9 mouse cellular contexts compared by ENCODE assay signal in genomic region chr11:96396772-96397626, GRCm38 (mm10). TPM values are rescaled to one million over a fixed set of nuclear protein-coding genes. Genes with fewer than 3 reads are reported as not detected.
DNase-seq lines count a peak whose midpoint lies in the region; ATAC-seq lines count a peak whose summit lies in the region.
"Had no signal": no experiment of that assay in that cellular context is flagged by ENCODE, and none has a peak within 500 bp of the region (broad histone marks: within the 10 kb centered on the region; RNA-seq: fewer than 3 reads in every experiment).

No protein-coding gene starts in this region.

- peak; percentile 36 for DNase-seq in hindbrain, embryonic 10.5 days (ENCODE audit: low spot score)
- DNase-seq in hindbrain, embryonic 14.5 days (ENCODE audit: low spot score): no peak
- DNase-seq in frontal cortex, postnatal 36 days (ENCODE audit: low spot score in 2 of 2): no peak
- DNase-seq in left cerebral cortex, adult 11 months (ENCODE audit: low spot score): no peak
- DNase-seq: thymus, adult 18-20 months had no signal

- peaks cover 32% of the 10 kb centered on the region for H3K27me3 ChIP-seq in hindbrain, embryonic 10.5 days (ENCODE audit: insufficient read depth, poor library complexity, severe bottlenecking)
- no peaks in the 10 kb centered on the region for H3K27me3 ChIP-seq in hindbrain, embryonic 14.5 days (ENCODE audit: control insufficient read depth, insufficient read depth, low read length)
- no peaks in the 10 kb centered on the region for H3K27me3 ChIP-seq in midbrain, embryonic 16.5 days (ENCODE audit: control insufficient read depth, insufficient read depth, low read depth, low read length)
- H3K27me3 ChIP-seq in midbrain, embryonic 15.5 days (replicated peaks): peaks cover 13% of the 10 kb centered on the region
- H3K27me3 ChIP-seq in limb, embryonic 13.5 days: peaks cover 72% of the 10 kb centered on the region
- no peaks in the 10 kb centered on the region for H3K27me3 ChIP-seq in stomach, embryonic 16.5 days (ENCODE audit: control insufficient read depth, insufficient read depth, low read length)

- peak overlapping the region; percentile 42; the same call in 1 of the 2 replicates for H3K27ac ChIP-seq in hindbrain, embryonic 10.5 days
- H3K27ac ChIP-seq in hindbrain, embryonic 14.5 days: no peak overlapping the region
- H3K27ac ChIP-seq in midbrain, embryonic 16.5 days (ENCODE audit: low read length): no peak overlapping the region
- no peak overlapping the region for H3K27ac ChIP-seq in midbrain, embryonic 15.5 days
- H3K27ac ChIP-seq in limb, embryonic 13.5 days: no peak overlapping the region
- peak overlapping the region; percentile 23; the same call in 1 of the 2 replicates for H3K27ac ChIP-seq in stomach, embryonic 16.5 days (ENCODE audit: low read length)

- H3K4me1 ChIP-seq in hindbrain, embryonic 10.5 days (replicated peaks): peaks cover 20% of the 10 kb centered on the region
- H3K4me1 ChIP-seq in hindbrain, embryonic 14.5 days (replicated peaks; ENCODE audit: control insufficient read depth, insufficient read depth, low read length): peaks cover 7% of the 10 kb centered on the region; the same call in 1 of the 2 replicates
- H3K4me1 ChIP-seq in midbrain, embryonic 16.5 days (ENCODE audit: control insufficient read depth, insufficient read depth, low read length): peaks cover 6% of the 10 kb centered on the region; the same call in 1 of the 2 replicates
- peaks cover 5% of the 10 kb centered on the region for H3K4me1 ChIP-seq in midbrain, embryonic 15.5 days
- H3K4me1 ChIP-seq in limb, embryonic 13.5 days: peaks cover 13% of the 10 kb centered on the region
- H3K4me1 ChIP-seq in stomach, embryonic 16.5 days (ENCODE audit: control insufficient read depth, insufficient read depth, low read length): peaks cover 14% of the 10 kb centered on the region; the same call in 1 of the 2 replicates

- H3K9me3 ChIP-seq in hindbrain, embryonic 10.5 days: no peaks in the 10 kb centered on the region
- H3K9me3 ChIP-seq in hindbrain, embryonic 14.5 days (ENCODE audit: control insufficient read depth, low read length): no peaks in the 10 kb centered on the region
- H3K9me3 ChIP-seq in midbrain, embryonic 16.5 days (replicated peaks; ENCODE audit: control insufficient read depth, low read length, poor library complexity, severe bottlenecking): no peaks in the 10 kb centered on the region
- H3K9me3 ChIP-seq in midbrain, embryonic 15.5 days: no peaks in the 10 kb centered on the region
- H3K9me3 ChIP-seq in limb, embryonic 13.5 days: no peaks in the 10 kb centered on the region
- H3K9me3 ChIP-seq in stomach, embryonic 16.5 days (replicated peaks; ENCODE audit: control insufficient read depth, low read length): no peaks in the 10 kb centered on the region

- WGBS in hindbrain, embryonic 10.5 days: 11% methylated on average over 15 of the region's 15 CpGs
- 13% methylated on average over 15 of the region's 15 CpGs for WGBS in hindbrain, embryonic 14.5 days
- 12% methylated on average over 15 of the region's 15 CpGs for WGBS in midbrain, embryonic 16.5 days
- 11% methylated on average over 15 of the region's 15 CpGs for WGBS in midbrain, embryonic 15.5 days
- 6% methylated on average over 15 of the region's 15 CpGs for WGBS in limb, embryonic 13.5 days
- 7% methylated on average over 15 of the region's 15 CpGs for WGBS in stomach, embryonic 16.5 days

- H3K36me3 ChIP-seq in hindbrain, embryonic 10.5 days: no peaks in the 10 kb centered on the region
- no peaks in the 10 kb centered on the region for H3K36me3 ChIP-seq in hindbrain, embryonic 14.5 days (replicated peaks; ENCODE audit: control insufficient read depth, insufficient read depth)
- H3K36me3 ChIP-seq in midbrain, embryonic 16.5 days (ENCODE audit: control insufficient read depth, insufficient read depth, low read length): no peaks in the 10 kb centered on the region
- no peaks in the 10 kb centered on the region for H3K36me3 ChIP-seq in midbrain, embryonic 15.5 days (replicated peaks)
- no peaks in the 10 kb centered on the region for H3K36me3 ChIP-seq in limb, embryonic 13.5 days
- H3K36me3 ChIP-seq in stomach, embryonic 16.5 days (ENCODE audit: control insufficient read depth, insufficient read depth, low read length): no peaks in the 10 kb centered on the region

- no peak overlapping the region for H3K4me2 ChIP-seq in hindbrain, embryonic 14.5 days (replicated peaks)
- H3K4me2 ChIP-seq in midbrain, embryonic 16.5 days (ENCODE audit: low read length): no peak overlapping the region
- no peak overlapping the region for H3K4me2 ChIP-seq in midbrain, embryonic 15.5 days
- H3K4me2 ChIP-seq in limb, embryonic 13.5 days (replicated peaks): peak overlapping the region; percentile 27
- no peak overlapping the region for H3K4me2 ChIP-seq in stomach, embryonic 16.5 days (ENCODE audit: low read depth, low read length)

- no peak for ATAC-seq in hindbrain, embryonic 14.5 days (ENCODE audit: low FRiP score)
- ATAC-seq in midbrain, embryonic 16.5 days: no peak
- ATAC-seq in midbrain, embryonic 15.5 days (replicated peaks): no peak
- ATAC-seq in limb, embryonic 13.5 days (ENCODE audit: low FRiP score, low read depth): no peak
- peak; percentile 83 for ATAC-seq in stomach, embryonic 16.5 days (ENCODE audit: insufficient read depth, low FRiP score)

- H3K9ac ChIP-seq in hindbrain, embryonic 14.5 days: no peak overlapping the region
- 0 out of 2 replicates have a peak overlapping the region, but pooled peaks have one; percentile 25 for H3K9ac ChIP-seq in midbrain, embryonic 16.5 days (ENCODE audit: low read depth, low read length)
- H3K9ac ChIP-seq in midbrain, embryonic 15.5 days: no peak overlapping the region
- peak overlapping the region; percentile 25; the same call in 1 of the 2 replicates for H3K9ac ChIP-seq in limb, embryonic 13.5 days
- H3K9ac ChIP-seq in stomach, embryonic 16.5 days (ENCODE audit: low read length): 0 out of 2 replicates have a peak overlapping the region, but pooled peaks have one; percentile 16

- H3K4me3 ChIP-seq in hindbrain, embryonic 10.5 days: 0 out of 2 replicates have a peak overlapping the region, but pooled peaks have one; percentile 3
- H3K4me3 ChIP-seq in hindbrain, embryonic 14.5 days (replicated peaks; ENCODE audit: low read length): no peak overlapping the region
- no peak overlapping the region for H3K4me3 ChIP-seq in midbrain, embryonic 16.5 days (ENCODE audit: low read depth, low read length)
- H3K4me3 ChIP-seq in midbrain, embryonic 15.5 days: no peak overlapping the region
- H3K4me3 ChIP-seq in limb, embryonic 13.5 days: no peak overlapping the region
- H3K4me3 ChIP-seq in stomach, embryonic 16.5 days (replicated peaks; ENCODE audit: low read length): no peak overlapping the region

RNA-seq across cellular contexts. Expression of gene Hoxb1, which starts 31.4 kb away (rescaled TPM):
- polyA plus RNA-seq in hindbrain, embryonic 10.5 days (2016; fragmentation: Nextera tagmentation; extraction: Ambion mirVana): 15.4 and 22.7 TPM in 2 replicates
- polyA plus RNA-seq in hindbrain, embryonic 14.5 days (2014; fragmentation: Nextera tagmentation; extraction: Ambion mirVana): 0.33 and 0.56 TPM in 2 replicates
- not detected in 2 replicates for polyA plus RNA-seq in midbrain, embryonic 16.5 days (2015; fragmentation: Nextera tagmentation; extraction: Ambion mirVana)
- polyA plus RNA-seq in midbrain, embryonic 15.5 days (2015; fragmentation: Nextera tagmentation; extraction: Ambion mirVana): not detected in 2 replicates
- polyA plus RNA-seq in limb, embryonic 13.5 days (2015; fragmentation: Nextera tagmentation; extraction: Ambion mirVana): 0.13 TPM in 1 of 2 replicates, not detected in the other
- polyA plus RNA-seq in stomach, embryonic 16.5 days (2015; fragmentation: Nextera tagmentation; extraction: Ambion mirVana): 0.24 TPM in 1 of 2 replicates, not detected in the other

RNA-seq across cellular contexts. Expression of gene Hoxb2, which starts 46.7 kb away (rescaled TPM):
- polyA plus RNA-seq in hindbrain, embryonic 10.5 days (2016; fragmentation: Nextera tagmentation; extraction: Ambion mirVana): 30.1 and 49.6 TPM in 2 replicates
- 39.5 and 42.9 TPM in 2 replicates for polyA plus RNA-seq in hindbrain, embryonic 14.5 days (2014; fragmentation: Nextera tagmentation; extraction: Ambion mirVana)
- 0.11 and 0.21 TPM in 2 replicates for polyA plus RNA-seq in midbrain, embryonic 16.5 days (2015; fragmentation: Nextera tagmentation; extraction: Ambion mirVana)
- 0.17 and 0.32 TPM in 2 replicates for polyA plus RNA-seq in midbrain, embryonic 15.5 days (2015; fragmentation: Nextera tagmentation; extraction: Ambion mirVana)
- 3.9 and 4.8 TPM in 2 replicates for polyA plus RNA-seq in limb, embryonic 13.5 days (2015; fragmentation: Nextera tagmentation; extraction: Ambion mirVana)
- polyA plus RNA-seq in stomach, embryonic 16.5 days (2015; fragmentation: Nextera tagmentation; extraction: Ambion mirVana): 9.1 and 11.5 TPM in 2 replicates

Comparison
In these comparisons a context has a peak if more than half of its experiments do, and no peak if none do; other contexts are left out.
1. H3K27ac ChIP-seq: peak in hindbrain, embryonic 10.5 days (single experiment) and stomach, embryonic 16.5 days (single experiment); none in hindbrain, embryonic 14.5 days (single experiment), midbrain, embryonic 16.5 days (single experiment), midbrain, embryonic 15.5 days (single experiment) and limb, embryonic 13.5 days (single experiment).
2. H3K9ac ChIP-seq: peak in midbrain, embryonic 16.5 days (single experiment), limb, embryonic 13.5 days (single experiment) and stomach, embryonic 16.5 days (single experiment); none in hindbrain, embryonic 14.5 days (single experiment) and midbrain, embryonic 15.5 days (single experiment).
3. RNA of gene Hoxb1, which starts 31.4 kb away (polyA plus RNA-seq): 15.4 to 22.7 TPM in hindbrain, embryonic 10.5 days; 0.33 to 0.56 TPM in hindbrain, embryonic 14.5 days, 0.13 TPM in limb, embryonic 13.5 days, 0.24 TPM in stomach, embryonic 16.5 days, not detected in midbrain, embryonic 16.5 days and not detected in midbrain, embryonic 15.5 days; every median in the first group is over 10 times any median in the second.